Comparison of ENCODE assay signal across 7 mouse cellular contexts in the genomic region with DNA sequence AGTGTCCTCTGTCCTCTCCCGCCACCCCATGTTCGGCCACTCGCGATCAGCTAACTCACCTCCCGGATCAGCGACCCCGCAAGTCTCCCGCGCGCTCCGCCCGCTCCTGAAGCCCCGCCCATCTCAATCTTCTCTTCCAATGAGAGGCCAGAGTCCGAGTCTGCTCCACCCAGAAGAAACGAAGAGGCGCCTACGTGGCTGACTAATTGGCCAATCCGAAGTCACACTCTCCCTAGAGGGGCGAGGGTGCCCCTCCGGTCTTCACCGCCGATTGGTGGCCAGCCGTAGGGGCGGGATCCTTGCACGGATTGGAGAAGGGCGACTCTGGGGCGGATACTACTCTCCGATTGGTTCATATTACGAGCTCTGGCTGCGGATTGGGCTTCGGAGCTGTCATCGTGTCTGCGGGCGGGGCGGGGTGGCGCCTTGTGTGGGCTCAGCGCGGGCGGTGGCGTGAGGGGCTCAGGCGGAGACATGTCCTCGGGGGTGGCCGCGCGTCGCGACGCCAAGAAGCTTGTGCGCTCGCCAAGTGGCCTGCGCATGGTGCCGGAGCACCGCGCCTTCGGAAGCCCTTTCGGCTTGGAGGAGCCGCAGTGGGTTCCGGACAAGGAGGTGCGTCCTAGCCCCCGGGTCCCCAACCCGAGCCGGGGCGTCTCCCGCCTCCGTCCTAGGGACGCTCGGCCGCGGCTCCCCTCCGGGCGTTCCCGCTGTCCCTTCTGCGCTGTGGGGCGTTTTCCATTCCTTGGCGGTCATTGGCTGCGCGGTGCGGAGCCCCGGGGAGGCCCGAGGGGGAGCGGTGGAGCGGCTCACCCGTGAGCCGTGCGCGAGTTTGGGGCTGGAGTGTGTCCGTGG. TPM values are rescaled to one million over a fixed set of nuclear protein-coding genes. Genes with fewer than 3 reads are reported as not detected.
DNase-seq lines count a peak whose midpoint lies in the region; ATAC-seq lines count a peak whose summit lies in the region.

TSS of gene Xrcc3 (minus strand) at position 108 of the 852 bp plus-strand sequence.
TSS of gene Zfyve21 (plus strand) at position 405 of the 852 bp plus-strand sequence.

- peak within 1 kb of the TSS; percentile 82 for H3K9ac ChIP-seq in embryonic facial prominence, embryonic 12.5 days
- H3K9ac ChIP-seq in limb, embryonic 11.5 days (ENCODE audit: low read length) = peak within 1 kb of the TSS; percentile 69
- H3K9ac ChIP-seq in midbrain, embryonic 14.5 days (replicated peaks; ENCODE audit: low read length) = peak within 1 kb of the TSS; percentile 69

- peak; percentile 96 for DNase-seq in adrenal gland, postnatal 25 days
- DNase-seq in heart, adult 11 months = peak; percentile 100
- DNase-seq in kidney, adult 18-20 months = peak; percentile 95
- peak; percentile 98 for DNase-seq in limb, embryonic 11.5 days (ENCODE audit: low spot score)
- DNase-seq in midbrain, embryonic 14.5 days = peak; percentile 99
- peak; percentile 86 to 97 for DNase-seq in spleen, adult 18-20 months

- no peaks in the 10 kb centered on the region for H3K9me3 ChIP-seq in embryonic facial prominence, embryonic 12.5 days
- no peaks in the 10 kb centered on the region for H3K9me3 ChIP-seq in limb, embryonic 11.5 days (ENCODE audit: control insufficient read depth, low read length)
- H3K9me3 ChIP-seq in midbrain, embryonic 14.5 days (ENCODE audit: control insufficient read depth, low read length) = no peaks in the 10 kb centered on the region

- no peaks in the 10 kb centered on the region for H3K36me3 ChIP-seq in embryonic facial prominence, embryonic 12.5 days
- no peaks in the 10 kb centered on the region for H3K36me3 ChIP-seq in limb, embryonic 11.5 days (ENCODE audit: control insufficient read depth, insufficient read depth, low read length)
- no peaks in the 10 kb centered on the region for H3K36me3 ChIP-seq in midbrain, embryonic 14.5 days (ENCODE audit: control insufficient read depth, insufficient read depth, low read length)

- H3K27me3 ChIP-seq in embryonic facial prominence, embryonic 12.5 days = no peaks in the 10 kb centered on the region
- no peaks in the 10 kb centered on the region for H3K27me3 ChIP-seq in limb, embryonic 11.5 days (ENCODE audit: control insufficient read depth, insufficient read depth, low read length)
- H3K27me3 ChIP-seq in midbrain, embryonic 14.5 days (ENCODE audit: control insufficient read depth, insufficient read depth, low read length) = no peaks in the 10 kb centered on the region

- H3K4me2 ChIP-seq in embryonic facial prominence, embryonic 12.5 days (replicated peaks) = peak within 1 kb of the TSS; percentile 86
- peak within 1 kb of the TSS; percentile 77 for H3K4me2 ChIP-seq in limb, embryonic 11.5 days (ENCODE audit: low read depth, severe bottlenecking)
- peak within 1 kb of the TSS; percentile 93 for H3K4me2 ChIP-seq in midbrain, embryonic 14.5 days (ENCODE audit: low read length)

- peak; percentile 99 for ATAC-seq in embryonic facial prominence, embryonic 12.5 days (ENCODE audit: insufficient number of reproducible peaks, insufficient read depth, low FRiP score, low TSS enrichment)
- ATAC-seq in limb, embryonic 11.5 days (ENCODE audit: insufficient number of reproducible peaks, low FRiP score, low TSS enrichment, low read depth) = peak; percentile 99
- peak; percentile 99 for ATAC-seq in midbrain, embryonic 14.5 days (ENCODE audit: low FRiP score, low TSS enrichment)

- peaks cover 54% of the 10 kb centered on the region for H3K4me1 ChIP-seq in embryonic facial prominence, embryonic 12.5 days
- peaks cover 30% of the 10 kb centered on the region for H3K4me1 ChIP-seq in limb, embryonic 11.5 days (ENCODE audit: control insufficient read depth, insufficient read depth, low read length)
- peaks cover 16% of the 10 kb centered on the region for H3K4me1 ChIP-seq in midbrain, embryonic 14.5 days (ENCODE audit: control insufficient read depth, insufficient read depth, low read length)

- H3K4me3 ChIP-seq in embryonic facial prominence, embryonic 12.5 days = peak within 1 kb of the TSS; percentile 83
- peak within 1 kb of the TSS; percentile 85 for H3K4me3 ChIP-seq in limb, embryonic 11.5 days (ENCODE audit: low read depth, low read length)
- H3K4me3 ChIP-seq in midbrain, embryonic 14.5 days (replicated peaks; ENCODE audit: low read depth, low read length) = peak within 1 kb of the TSS; percentile 70

- under 1% methylated on average over 87 of the region's 87 CpGs for WGBS in embryonic facial prominence, embryonic 12.5 days
- WGBS in limb, embryonic 11.5 days = under 1% methylated on average over 86 of the region's 87 CpGs
- WGBS in midbrain, embryonic 14.5 days = under 1% methylated on average over 84 of the region's 87 CpGs

- peak within 1 kb of the TSS; percentile 91 for H3K27ac ChIP-seq in embryonic facial prominence, embryonic 12.5 days
- H3K27ac ChIP-seq in limb, embryonic 11.5 days (replicated peaks; ENCODE audit: low read depth, low read length) = peak within 1 kb of the TSS; percentile 69
- H3K27ac ChIP-seq in midbrain, embryonic 14.5 days (replicated peaks; ENCODE audit: low read depth, low read length) = peak within 1 kb of the TSS; percentile 78

RNA-seq across cellular contexts. Expression of gene Xrcc3, which starts in this region (rescaled TPM):
- 14.7 and 17.7 TPM in 2 replicates for total RNA-seq in adrenal gland, postnatal 25 days (2021)
- polyA plus RNA-seq in embryonic facial prominence, embryonic 12.5 days (2016; fragmentation: Nextera tagmentation; extraction: Ambion mirVana) = 10.8 and 11.2 TPM in 2 replicates
- polyA plus RNA-seq in limb, embryonic 11.5 days (2014; fragmentation: Nextera tagmentation; extraction: Ambion mirVana) = 22.7 and 26.0 TPM in 2 replicates
- polyA plus RNA-seq in midbrain, embryonic 14.5 days (2014; fragmentation: Nextera tagmentation; extraction: Ambion mirVana) = 2.3 and 3.2 TPM in 2 replicates

RNA-seq across cellular contexts. Expression of gene Zfyve21, which starts in this region (rescaled TPM):
- 99.4 and 105 TPM in 2 replicates for total RNA-seq in adrenal gland, postnatal 25 days (2021)
- 88.9 and 90.9 TPM in 2 replicates for polyA plus RNA-seq in embryonic facial prominence, embryonic 12.5 days (2016; fragmentation: Nextera tagmentation; extraction: Ambion mirVana)
- 78.6 and 79.7 TPM in 2 replicates for polyA plus RNA-seq in limb, embryonic 11.5 days (2014; fragmentation: Nextera tagmentation; extraction: Ambion mirVana)
- polyA plus RNA-seq in midbrain, embryonic 14.5 days (2014; fragmentation: Nextera tagmentation; extraction: Ambion mirVana) = 29.7 and 33.7 TPM in 2 replicates

Comparison
In these comparisons a context has a peak if more than half of its experiments do, and no peak if none do; other contexts are left out.
1. Peak in every context shown above with its lines: DNase-seq, ATAC-seq, H3K4me3 ChIP-seq and H3K27ac ChIP-seq.